Mouse (Mus musculus): ENCODE results near the gene Hebp1.

Hebp1 gene

GRCm38 (mm10) chr6:135116479-135116878 lies 81.3 kb downstream of the Hebp1 start:
- DNase-seq (ENCODE audit: low read depth), result no peak

GRCm38 (mm10) chr6:135113114-135113436 lies 84.7 kb downstream of the Hebp1 start:
- DNase-seq (ENCODE audit: low read depth), result no peak

GRCm38 (mm10) chr6:135112411-135113113 lies 85.3 kb downstream of the Hebp1 start:
- no peak for DNase-seq (ENCODE audit: low read depth)

GRCm38 (mm10) chr6:135107014-135107413 lies 90.8 kb downstream of the Hebp1 start:
- DNase-seq (ENCODE audit: low read depth), result no peak

GRCm38 (mm10) chr6:135102736-135103303 lies 95.0 kb downstream of the Hebp1 start:
- DNase-seq (ENCODE audit: low read depth), result no peak

- DNase-seq (ENCODE audit: low read depth), result peak; percentile 18
Measured at GRCm38 (mm10) chr6:135100787-135101472, 96.9 kb downstream of the Hebp1 start.

GRCm38 (mm10) chr6:135092798-135093470 lies 104.9 kb downstream of the Hebp1 start:
- DNase-seq (ENCODE audit: low read depth), result no peak

- DNase-seq (ENCODE audit: low read depth), result no peak
Measured at GRCm38 (mm10) chr6:135090661-135091060, 107.2 kb downstream of the Hebp1 start.

GRCm38 (mm10) chr6:135089786-135090185 lies 108.0 kb downstream of the Hebp1 start:
- no peak for DNase-seq (ENCODE audit: low read depth)

- peak; percentile 96 for DNase-seq (ENCODE audit: low read depth)
Measured at GRCm38 (mm10) chr6:135087721-135088451, 109.9 kb downstream of the Hebp1 start.
